Mouse (Mus musculus) kidney, adult 10 weeks (tissue): ENCODE data around the gene Baiap2. TPM values are rescaled to one million over a fixed set of nuclear protein-coding genes. Genes with fewer than 3 reads are reported as not detected.

Experiments used
- polyA plus RNA-seq: library from polyadenylated mRNA; stranded (reverse); fragments of 350-450 nt; fragmentation: Illumina TruSeq; extraction: RNeasy Lipid Tissue Mini Kit (QIAGEN cat#74804); gene quantifications from one replicate; pipeline ENCODE4 v1.2.3, GENCODE M21; 2014; ENCODE audit warnings: low read depth, low replicate concordance

The Baiap2 gene
- 3.4 TPM for polyA plus RNA-seq

DNA sequence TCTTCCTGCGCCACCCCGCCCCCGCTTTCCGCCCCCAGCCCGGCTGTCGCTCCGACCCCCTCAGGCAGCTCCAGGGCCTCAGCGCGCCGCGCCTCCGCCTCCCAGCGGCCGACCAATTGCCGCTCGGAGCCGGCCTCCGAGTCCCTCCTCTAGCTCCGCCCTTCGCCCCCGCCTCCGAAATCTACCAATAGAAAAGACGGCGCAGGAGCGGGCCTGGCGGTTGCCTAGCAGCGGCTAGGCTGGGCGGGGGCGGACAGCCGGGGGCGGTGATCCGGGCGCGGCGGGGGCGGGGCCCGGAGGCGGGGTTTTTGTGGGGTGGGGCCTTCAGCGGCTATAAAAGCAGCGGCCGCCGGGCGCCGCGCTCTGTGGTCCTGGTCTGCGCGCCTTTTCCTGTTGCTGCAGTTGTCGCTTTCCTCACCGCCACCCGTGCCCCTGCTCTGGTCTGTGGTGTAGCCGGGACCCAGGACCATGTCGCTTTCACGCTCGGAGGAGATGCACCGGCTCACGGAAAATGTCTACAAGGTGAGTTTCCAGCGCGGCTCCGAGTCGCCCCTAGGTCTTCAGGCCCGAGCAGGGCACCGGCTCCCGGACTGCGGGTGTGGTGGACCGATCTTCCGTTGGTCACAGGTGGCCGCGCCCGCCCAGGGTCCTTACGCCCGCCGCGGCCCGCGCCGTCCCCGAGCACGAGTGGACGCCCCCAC is at the start of gene Baiap2:
TSS of gene Baiap2 (plus strand) at position 37 of the 701 bp plus-strand sequence.

DNA sequence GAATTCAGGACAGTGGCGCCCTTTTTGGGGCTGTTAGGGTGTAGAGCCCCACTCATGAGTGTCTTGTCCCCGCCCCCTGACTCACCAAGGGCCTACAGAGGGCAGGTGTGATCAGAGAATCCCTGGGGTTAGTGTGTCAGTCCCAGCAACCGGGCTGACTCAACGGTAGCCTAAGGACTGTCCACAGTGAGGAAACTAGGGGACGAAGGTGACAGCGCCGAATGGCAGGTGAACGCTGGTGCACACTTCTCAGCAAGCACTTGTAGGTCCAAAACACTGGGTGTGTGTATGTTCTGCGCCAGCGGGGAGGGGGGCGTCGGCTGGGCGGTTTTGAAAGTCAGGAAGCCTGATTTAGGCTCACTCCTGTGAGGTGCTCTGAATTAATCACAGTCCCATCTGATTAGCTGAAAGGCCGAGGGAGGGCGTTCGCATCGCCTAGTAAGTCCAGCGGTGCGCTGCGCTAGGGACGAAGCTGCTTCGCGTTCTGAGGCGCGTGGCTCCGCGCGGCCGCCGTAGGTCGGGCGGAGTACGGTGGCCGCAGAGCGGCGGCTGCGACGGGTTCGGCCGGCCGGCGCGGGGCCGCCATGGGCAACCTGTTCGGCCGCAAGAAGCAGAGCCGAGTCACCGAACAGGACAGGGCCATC is 29.1 kb upstream of the Baiap2 start, which contains the start of gene Chmp6:
TSS of gene Chmp6 (plus strand) at position 151 of the 644 bp plus-strand sequence.

DNA sequence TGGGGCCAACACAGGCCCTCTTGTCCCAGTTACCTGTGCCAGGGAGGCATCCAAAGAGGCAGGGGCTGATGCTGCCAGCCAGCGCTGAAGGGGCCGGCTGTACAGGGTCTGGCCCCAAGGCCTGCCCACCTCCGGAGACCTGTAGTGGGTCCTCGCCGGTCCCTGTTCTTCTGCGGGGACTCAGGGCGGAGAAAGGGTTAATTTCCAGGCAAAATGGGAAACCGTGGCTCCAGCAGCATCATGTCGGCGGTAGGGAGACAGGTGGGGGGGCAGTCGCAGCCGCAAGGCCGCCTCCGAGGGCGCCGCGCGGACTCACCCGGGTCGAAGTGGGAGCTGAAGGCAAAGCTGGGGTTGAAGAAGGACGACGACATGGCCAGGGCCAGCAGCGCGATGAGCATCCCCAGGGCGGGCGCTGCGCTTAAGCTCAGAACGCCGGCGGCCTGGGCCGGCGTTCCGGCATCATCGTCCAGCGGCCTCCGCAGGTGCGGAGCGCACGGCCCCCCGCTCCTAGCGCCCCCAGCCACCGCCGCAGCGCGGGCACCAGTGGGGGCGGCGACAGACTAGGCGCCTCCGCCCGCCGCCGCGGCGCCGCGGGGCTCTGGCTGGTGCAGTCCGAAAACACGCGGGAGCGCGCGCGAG is 104.1 kb downstream of the Baiap2 start, which contains the start of gene Aatk:
TSS of gene Aatk (minus strand) at position 615 of the 639 bp plus-strand sequence.

Other genes starting within 250 kb of the Baiap2 start
- 2.6 TPM for gene Chmp6, start 29.3 kb upstream of the Baiap2 start, polyA plus RNA-seq
- 0.12 TPM for gene Aatk, start 104.4 kb downstream of the Baiap2 start, polyA plus RNA-seq
- gene Cep131, start 144.1 kb downstream of the Baiap2 start, polyA plus RNA-seq = not detected
- 0.32 TPM for gene Tepsin, start 156.0 kb downstream of the Baiap2 start, polyA plus RNA-seq
- gene Ndufaf8, start 156.2 kb downstream of the Baiap2 start, polyA plus RNA-seq = 2.0 TPM
- 1.7 TPM for gene Slc38a10, start 208.6 kb downstream of the Baiap2 start, polyA plus RNA-seq